Mouse (Mus musculus) CH12.LX (cell line): ENCODE results near the gene Pcbp4. TPM values are rescaled to one million over a fixed set of nuclear protein-coding genes. Genes with fewer than 3 reads are reported as not detected.

Experiments used
- DNase-seq: peaks from one replicate; pipeline ENCODE4 v3.0.0-alpha.2; 2013; ENCODE audit errors: extremely low read depth
- H3K27ac ChIP-seq: 2 replicates; pipeline ENCODE4 v1.5.1; 2012; ENCODE audit warnings: low read depth, mild to moderate bottlenecking, control low read depth, moderate library complexity; ENCODE audit not compliant: insufficient read depth
- H3K27me3 ChIP-seq: replicated peaks from 2 replicates; pipeline ENCODE3; 2012; ENCODE audit warnings: inconsistent platforms
- H3K36me3 ChIP-seq, 2 experiments: replicated peaks in 1 of 2; 2 replicates each; pipeline versions ENCODE3 to v1.6.1; 2012; ENCODE audit warnings: inconsistent platforms in 1 of 2, low read length in 1 of 2, mild to moderate bottlenecking in 1 of 2, mixed read lengths in 1 of 2, moderate library complexity in 1 of 2; ENCODE audit not compliant: control insufficient read depth in 1 of 2, insufficient read depth in 1 of 2
- H3K4me1 ChIP-seq, 2 experiments: 2 replicates each; pipeline ENCODE4 v1.6.1; 2012; ENCODE audit warnings: inconsistent platforms in 1 of 2, moderate library complexity in 1 of 2; ENCODE audit not compliant: insufficient read depth in 2 of 2, control insufficient read depth in 1 of 2
- H3K4me2 ChIP-seq: 2 replicates; pipeline ENCODE4 v1.6.1; 2012; ENCODE audit warnings: low read depth, mild to moderate bottlenecking, control low read depth; ENCODE audit not compliant: poor library complexity, insufficient read depth, severe bottlenecking
- H3K4me3 ChIP-seq, 3 experiments: fragments of 150-350 bp in 1 of 3; sonication (generic) in 1 of 3; replicated peaks in 1 of 3; 2 replicates each; pipeline versions ENCODE3 to v1.5.1; 2011 to 2012; ENCODE audit warnings: low read depth in 2 of 3, low read length in 2 of 3, mild to moderate bottlenecking in 2 of 3, moderate library complexity in 2 of 3, control low read depth in 1 of 3, improper control_type of control experiment in 1 of 3, inconsistent platforms in 1 of 3, mixed read lengths in 1 of 3; ENCODE audit not compliant: poor library complexity in 1 of 3
- H3K79me2 ChIP-seq: replicated peaks from 2 replicates; pipeline ENCODE4 v1.6.1; 2012; ENCODE audit warnings: mild to moderate bottlenecking, moderate library complexity; ENCODE audit not compliant: control insufficient read depth, poor library complexity, insufficient read depth, severe bottlenecking; ENCODE audit errors: extremely low read depth
- H3K9ac ChIP-seq: 2 replicates; pipeline ENCODE4 v1.6.1; 2012; ENCODE audit warnings: low read depth, mild to moderate bottlenecking, control low read depth, moderate library complexity; ENCODE audit not compliant: insufficient read depth
- H3K9me3 ChIP-seq: replicated peaks from 2 replicates; pipeline ENCODE3; 2012; ENCODE audit warnings: low read length, inconsistent platforms, mixed read lengths
- BHLHE40 ChIP-seq: IDR thresholded peaks from 2 replicates; pipeline ENCODE4 v1.6.1; 2011; ENCODE audit warnings: mild to moderate bottlenecking, low read depth, low read length, improper control_type of control experiment
- CHD2 ChIP-seq: IDR thresholded peaks from 2 replicates; pipeline ENCODE4 v1.6.1; 2011; ENCODE audit warnings: low read length, improper control_type of control experiment
- CTCF ChIP-seq, 2 experiments: IDR thresholded peaks in 1 of 2; conservative IDR thresholded peaks in 1 of 2; 2 replicates each; pipeline ENCODE4 v1.5.1; 2011 to 2012; ENCODE audit warnings: low read depth in 2 of 2, low read length in 2 of 2, improper control_type of control experiment in 1 of 2, inconsistent platforms in 1 of 2, mild to moderate bottlenecking in 1 of 2, moderate library complexity in 1 of 2
- E2F4 ChIP-seq: IDR thresholded peaks from 2 replicates; pipeline ENCODE4 v1.6.1; 2011; ENCODE audit warnings: low read depth, low read length, improper control_type of control experiment; ENCODE audit not compliant: insufficient replicate concordance
- ELF1 ChIP-seq: IDR thresholded peaks from 2 replicates; pipeline ENCODE4 v1.6.1; 2014; ENCODE audit warnings: low read depth, mild to moderate bottlenecking, inconsistent platforms, low read length, improper control_type of control experiment
- ETS1 ChIP-seq: conservative IDR thresholded peaks from 2 replicates; pipeline ENCODE4 v1.6.1; 2012; ENCODE audit warnings: low read depth, mild to moderate bottlenecking, inconsistent platforms, low read length, improper control_type of control experiment, moderate library complexity
- JUN ChIP-seq: IDR thresholded peaks from 2 replicates; pipeline ENCODE4 v1.6.1; 2011; ENCODE audit warnings: low read depth, mild to moderate bottlenecking, low read length, improper control_type of control experiment, moderate library complexity; ENCODE audit not compliant: insufficient read depth
- MAFK ChIP-seq: IDR thresholded peaks from 2 replicates; pipeline ENCODE4 v1.6.1; 2011; ENCODE audit warnings: low read length, improper control_type of control experiment; ENCODE audit not compliant: insufficient replicate concordance
- MAX ChIP-seq: IDR thresholded peaks from 2 replicates; pipeline ENCODE4 v1.6.1; 2011; ENCODE audit warnings: low read length, improper control_type of control experiment
- MAZ ChIP-seq: IDR thresholded peaks from 2 replicates; pipeline ENCODE4 v1.6.1; 2012; ENCODE audit warnings: low read depth, mild to moderate bottlenecking, inconsistent platforms, low read length, improper control_type of control experiment, moderate library complexity
- MXI1 ChIP-seq: IDR thresholded peaks from 2 replicates; pipeline ENCODE4 v1.6.1; 2011; ENCODE audit warnings: mild to moderate bottlenecking, low read depth, low read length, improper control_type of control experiment
- MYC ChIP-seq: IDR thresholded peaks from 2 replicates; pipeline ENCODE4 v1.6.1; 2011; ENCODE audit warnings: low read depth, mild to moderate bottlenecking, improper control_type of control experiment, low read length
- NRF1 ChIP-seq: IDR thresholded peaks from 2 replicates; pipeline ENCODE4 v1.6.1; 2014; ENCODE audit warnings: low read depth, mild to moderate bottlenecking, inconsistent platforms, low read length, improper control_type of control experiment, moderate library complexity
- POLR2A ChIP-seq: IDR thresholded peaks from 2 replicates; pipeline ENCODE4 v1.6.1; 2011; ENCODE audit warnings: low read depth, mild to moderate bottlenecking, improper control_type of control experiment, low read length
- RAD21 ChIP-seq: IDR thresholded peaks from 2 replicates; pipeline ENCODE4 v1.6.1; 2011; ENCODE audit warnings: low read depth, mild to moderate bottlenecking, low read length, improper control_type of control experiment, moderate library complexity
- RCOR1 ChIP-seq: conservative IDR thresholded peaks from 2 replicates; pipeline ENCODE4 v1.6.1; 2012; ENCODE audit warnings: low read depth, mild to moderate bottlenecking, inconsistent platforms, low read length, improper control_type of control experiment
- SIN3A ChIP-seq: IDR thresholded peaks from 2 replicates; pipeline ENCODE4 v1.6.1; 2012; ENCODE audit warnings: low read length, improper control_type of control experiment, inconsistent platforms
- SMC3 ChIP-seq: IDR thresholded peaks from 2 replicates; pipeline ENCODE4 v1.6.1; 2011; ENCODE audit warnings: low read depth, low read length, improper control_type of control experiment
- TBP ChIP-seq: conservative IDR thresholded peaks from 2 replicates; pipeline ENCODE4 v1.6.1; 2011; ENCODE audit warnings: low read depth, low read length, improper control_type of control experiment
- USF1 ChIP-seq: IDR thresholded peaks from 2 replicates; pipeline ENCODE4 v1.6.1; 2014; ENCODE audit warnings: low read depth, mild to moderate bottlenecking, inconsistent platforms, low read length, improper control_type of control experiment
- ZC3H11A ChIP-seq: IDR thresholded peaks from 2 replicates; pipeline ENCODE4 v1.6.1; 2012; ENCODE audit warnings: low read depth, mild to moderate bottlenecking, inconsistent platforms, low read length, improper control_type of control experiment
- ZMIZ1 ChIP-seq: IDR thresholded peaks from 2 replicates; pipeline ENCODE4 v1.6.1; 2012; ENCODE audit warnings: low read depth, mild to moderate bottlenecking, inconsistent platforms, low read length, improper control_type of control experiment
- ZNF384 ChIP-seq: IDR thresholded peaks from 2 replicates; pipeline ENCODE4 v1.6.1; 2012; ENCODE audit warnings: low read depth, low read length, improper control_type of control experiment, inconsistent platforms
- dilution Hi-C: fragments of 300-500 bp; cut with MboI; formaldehyde crosslinking; loops from 2 replicates; pipeline ENCODE4 v1.14.3; 2020; ENCODE audit warnings: low sequenced_read_pairs; ENCODE audit not compliant: extremely low pct_unique_long_range_greater_than_20kb, extremely low pct_ligation_motif_present
- in situ Hi-C: fragments of 300-500 bp; cut with MboI; formaldehyde crosslinking; loops from 3 replicates; pipeline ENCODE4 v1.14.3; 2019; ENCODE audit warnings: low sequenced_read_pairs, low pct_ligation_motif_present, low pct_unique_long_range_greater_than_20kb, mixed read lengths
- polyA plus RNA-seq: library from polyadenylated mRNA; unstranded; fragments of >175 nt; gene quantifications from 2 replicates; pipeline ENCODE4 v1.2.1, GENCODE M21; 2012; ENCODE audit warnings: low read depth; ENCODE audit not compliant: insufficient read length
- total RNA-seq, 2 experiments: library from RNA; depleted of rRNA; stranded (reverse); fragments of 300-350 nt in 1 of 2; fragments of >200 nt in 1 of 2; gene quantifications; 2 replicates each; pipeline ENCODE4 v1.2.3; 2012 to 2014

Pcbp4 gene
- total and polyA plus RNA-seq, 3 experiments: 44.0 to 54.2 (median 44.1) TPM

GRCm38 (mm10) chr9:106444836-106445235 lies 8.3 kb upstream of the Pcbp4 start:
- Histone ChIP-seq H3K4me3 (no peak overlapping the region), H3K9ac (no peak overlapping the region), H3K27me3 (no peaks in the 10 kb centered on the region), H3K36me3 (peaks cover 0 to 32% of the 10 kb centered on the region in 2 experiments), H3K4me2 (no peak overlapping the region), H3K79me2 (no peaks in the 10 kb centered on the region), H3K27ac (no peak overlapping the region), H3K9me3 (no peaks in the 10 kb centered on the region), H3K4me1 (peaks cover 2 to 23% of the 10 kb centered on the region in 2 experiments)
- DNase-seq: no peak
- in situ Hi-C loops: no loop called here
- dilution Hi-C loops: no loop called here
- no peak for TF ChIP-seq ZNF384
- TF ChIP-seq MAFK: no peak
- TF ChIP-seq ZC3H11A: no peak
- no peak for TF ChIP-seq USF1
- TF ChIP-seq CHD2: no peak
- TF ChIP-seq E2F4: no peak

GRCm38 (mm10) chr9:106447348-106447747 lies 5.7 kb upstream of the Pcbp4 start, which contains the start of the genes Abhd14b and Abhd14a:
Abhd14b (plus strand) TSS chr9:106447459.
Abhd14a (minus strand) TSS chr9:106447678.
- H3K27me3 ChIP-seq: no peaks in the 10 kb centered on the region
- H3K36me3 ChIP-seq: peaks cover 0 to 41% of the 10 kb centered on the region in 2 experiments
- dilution Hi-C loops: no loop called here
- TF ChIP-seq ZMIZ1 (0 out of 2 replicates have a peak, but pooled peaks have one; percentile 61), ELF1 (peak; percentile 61), E2F4 (no peak), TBP (no peak), SMC3 (no peak), MAZ (no peak), NRF1 (peak; percentile 89), ZC3H11A (no peak), BHLHE40 (peak; percentile 92), CTCF (conservative IDR thresholded peaks at IDR 0.05 in 1 of 2, IDR thresholded peaks at IDR 0.05 in 1 of 2; ENCODE audit: low read depth in 2 of 2, low read length in 2 of 2) (peak in 1 of 2 experiments; percentile 27; a peak in 1 of 4 replicates), MXI1 (peak; percentile 96), MYC (peak; percentile 86), ETS1 (no peak), USF1 (peak; percentile 31), RAD21 (no peak), JUN (no peak), RCOR1 (no peak), MAX (peak; percentile 78), POLR2A (peak; percentile 72), SIN3A (peak; percentile 32; the same call in 1 of the 2 replicates)
- TF ChIP-seq, all 38 proteins: peak for 11
- Histone ChIP-seq H3K27ac (no peak within 1 kb of the TSS; the same call in 1 of the 2 replicates), H3K4me2 (peak within 1 kb of the TSS; percentile 95), H3K4me3 (peak within 1 kb of the TSS; percentile 62 to 74 (median 74)), H3K79me2 (no peaks in the 10 kb centered on the region), H3K9ac (peak within 1 kb of the TSS; percentile 82), H3K9me3 (no peaks in the 10 kb centered on the region), H3K4me1 (peaks cover 3 to 36% of the 10 kb centered on the region in 2 experiments)
- peak; percentile 78 for DNase-seq
- in situ Hi-C loops: no loop called here
